10 mouse cellular contexts compared by ENCODE assay signal in the genomic region with DNA sequence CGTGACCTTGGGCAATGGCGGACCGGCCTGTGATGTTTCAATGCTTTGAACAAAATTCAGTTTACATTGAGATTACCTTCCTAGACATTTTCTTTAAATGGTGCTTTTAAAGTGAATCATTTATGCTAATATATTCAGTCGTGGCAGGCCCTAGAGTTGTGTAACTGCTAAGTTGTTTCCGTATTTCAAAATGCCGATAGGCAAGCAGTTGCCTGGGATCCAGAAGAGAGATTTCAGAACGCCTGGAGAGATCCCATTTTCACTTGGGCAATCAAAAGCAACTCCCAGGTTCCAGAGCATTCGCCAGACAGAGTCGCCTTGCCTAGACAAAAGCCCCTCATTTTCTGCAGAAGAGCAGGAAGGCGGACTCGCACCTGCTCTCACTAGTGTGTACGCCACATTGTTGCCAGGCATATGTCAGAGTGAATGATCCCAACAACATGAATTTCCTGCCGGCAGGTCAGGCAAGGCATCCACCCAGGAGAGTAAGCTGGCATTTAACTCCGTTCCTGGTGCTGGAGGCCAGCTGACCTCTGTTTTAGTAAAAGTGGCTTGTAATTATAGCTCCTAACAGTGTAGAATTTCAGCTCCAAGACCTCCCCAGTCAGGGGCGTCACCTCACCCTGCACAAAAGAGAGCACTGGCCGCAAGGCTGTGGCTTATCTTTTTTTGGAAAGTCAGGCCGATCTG. TPM values are rescaled to one million over a fixed set of nuclear protein-coding genes. Genes with fewer than 3 reads are reported as not detected.
A peak's percentile ranks its signal among the peaks of the same experiment; 100 is the strongest.
DNase-seq lines count a peak whose midpoint lies in the region; ATAC-seq lines count a peak whose summit lies in the region.
"Had no signal": no experiment of that assay in that cellular context is flagged by ENCODE, and none has a peak within 500 bp of the region (broad histone marks: within the 10 kb centered on the region; RNA-seq: fewer than 3 reads in every experiment).

No protein-coding gene starts in this region.

- H3K27ac ChIP-seq in embryonic facial prominence, embryonic 11.5 days (replicated peaks; ENCODE audit: low read depth, low read length): no peak overlapping the region
- H3K27ac ChIP-seq in hindbrain, embryonic 10.5 days: peak overlapping the region; percentile 36
- peak overlapping the region; percentile 65 for H3K27ac ChIP-seq in midbrain, embryonic 10.5 days (replicated peaks)
- H3K27ac ChIP-seq: left cerebral cortex, adult 2 months had no signal

- H3K9ac ChIP-seq in embryonic facial prominence, embryonic 11.5 days (replicated peaks; ENCODE audit: low read length): no peak overlapping the region

- 0 out of 2 replicates have a peak, but pooled peaks have one; percentile 16 for ATAC-seq in embryonic facial prominence, embryonic 11.5 days (replicated peaks; ENCODE audit: insufficient number of reproducible peaks, low FRiP score, low TSS enrichment, low read depth)
- ATAC-seq in inflammation-experienced regulatory T-cells, adult 6 months: no peak
- no peak for ATAC-seq in erythroid progenitor cell, adult 5-6 weeks (replicated peaks; ENCODE audit: low FRiP score, poor library complexity, severe bottlenecking)

- WGBS in embryonic facial prominence, embryonic 11.5 days: 46% methylated on average over 17 of the region's 17 CpGs
- WGBS in hindbrain, embryonic 10.5 days: 57% methylated on average over 17 of the region's 17 CpGs
- 64% methylated on average over 17 of the region's 17 CpGs for WGBS in midbrain, embryonic 10.5 days

- H3K4me3 ChIP-seq in embryonic facial prominence, embryonic 11.5 days (ENCODE audit: low read depth, low read length): no peak overlapping the region
- no peak overlapping the region for H3K4me3 ChIP-seq in hindbrain, embryonic 10.5 days
- H3K4me3 ChIP-seq in midbrain, embryonic 10.5 days: no peak overlapping the region
- H3K4me3 ChIP-seq: left cerebral cortex, adult 2 months had no signal

- H3K9me3 ChIP-seq in embryonic facial prominence, embryonic 11.5 days (replicated peaks; ENCODE audit: control insufficient read depth, low read length): no peaks in the 10 kb centered on the region
- no peaks in the 10 kb centered on the region for H3K9me3 ChIP-seq in hindbrain, embryonic 10.5 days
- H3K9me3 ChIP-seq in midbrain, embryonic 10.5 days (replicated peaks): no peaks in the 10 kb centered on the region

- H3K4me2 ChIP-seq in embryonic facial prominence, embryonic 11.5 days (ENCODE audit: low read depth, low read length): no peak overlapping the region

- no peaks in the 10 kb centered on the region for H3K36me3 ChIP-seq in embryonic facial prominence, embryonic 11.5 days (replicated peaks; ENCODE audit: control insufficient read depth, insufficient read depth, low read depth, low read length)
- H3K36me3 ChIP-seq in hindbrain, embryonic 10.5 days: peaks cover 8% of the 10 kb centered on the region; the same call in 1 of the 2 replicates
- H3K36me3 ChIP-seq in midbrain, embryonic 10.5 days: peaks cover 17% of the 10 kb centered on the region

- no peaks in the 10 kb centered on the region for H3K4me1 ChIP-seq in embryonic facial prominence, embryonic 11.5 days (ENCODE audit: control insufficient read depth, insufficient read depth, low read length)
- peaks cover 41% of the 10 kb centered on the region for H3K4me1 ChIP-seq in hindbrain, embryonic 10.5 days (replicated peaks)
- H3K4me1 ChIP-seq in midbrain, embryonic 10.5 days: peaks cover 58% of the 10 kb centered on the region

- peak; percentile 94 for DNase-seq in heart, adult 11 months
- DNase-seq in heart, postnatal 14 days: no peak
- DNase-seq in embryonic facial prominence, embryonic 11.5 days (ENCODE audit: low spot score): peak; percentile 31
- DNase-seq in hindbrain, embryonic 10.5 days (ENCODE audit: low spot score): peak; percentile 38
- no peak for DNase-seq in midbrain, embryonic 10.5 days (ENCODE audit: low spot score)
- no peak for DNase-seq in ovary, adult 18-20 months (ENCODE audit: low spot score)
- DNase-seq: adrenal gland, adult 2 months had no signal

- intact Hi-C loops in heart, postnatal 14 days (cut with DNase I): no loop called here

- H3K27me3 ChIP-seq in embryonic facial prominence, embryonic 11.5 days (ENCODE audit: control insufficient read depth, insufficient read depth, low read length): no peaks in the 10 kb centered on the region
- H3K27me3 ChIP-seq in hindbrain, embryonic 10.5 days (ENCODE audit: insufficient read depth, poor library complexity, severe bottlenecking): no peaks in the 10 kb centered on the region
- no peaks in the 10 kb centered on the region for H3K27me3 ChIP-seq in midbrain, embryonic 10.5 days (ENCODE audit: low read depth, poor library complexity, severe bottlenecking)

RNA-seq across cellular contexts. Expression of a gene that starts 23.7 kb away (rescaled TPM):
- 100 to 1,000 TPM; 165 to 168 TPM for total RNA-seq in heart, postnatal 14 days (2021)
- polyA plus RNA-seq in embryonic facial prominence, embryonic 11.5 days (2014; fragmentation: Nextera tagmentation; extraction: Ambion mirVana): 17.2 and 20.7 TPM in 2 replicates
- 8.4 and 9.7 TPM in 2 replicates for polyA plus RNA-seq in hindbrain, embryonic 10.5 days (2016; fragmentation: Nextera tagmentation; extraction: Ambion mirVana)
- polyA plus RNA-seq in midbrain, embryonic 10.5 days (2016; fragmentation: Nextera tagmentation; extraction: Ambion mirVana): 9.0 and 9.9 TPM in 2 replicates
- 1 to 10 TPM; 3.0 to 4.8 (median 3.8) TPM for polyA plus RNA-seq in inflammation-experienced regulatory T-cells, adult 6 months (2017; shearing (Covaris generic))
- 4.7 and 10.9 TPM in 2 replicates for total RNA-seq in erythroid progenitor cell, adult 5-6 weeks (2015; ENCODE audit: low replicate concordance)
- 2.9 and 4.0 TPM in 2 replicates for total RNA-seq in erythroid progenitor cell, adult 5-6 weeks (2017; ENCODE audit: low replicate concordance)

RNA-seq across cellular contexts. Expression of a gene that starts 38.6 kb away (rescaled TPM):
- 1 to 10 TPM; 4.0 to 4.8 TPM for total RNA-seq in heart, postnatal 14 days (2021)
- 39.9 and 49.1 TPM in 2 replicates for polyA plus RNA-seq in embryonic facial prominence, embryonic 11.5 days (2014; fragmentation: Nextera tagmentation; extraction: Ambion mirVana)
- polyA plus RNA-seq in hindbrain, embryonic 10.5 days (2016; fragmentation: Nextera tagmentation; extraction: Ambion mirVana): 43.4 and 50.4 TPM in 2 replicates
- 50.0 and 52.2 TPM in 2 replicates for polyA plus RNA-seq in midbrain, embryonic 10.5 days (2016; fragmentation: Nextera tagmentation; extraction: Ambion mirVana)
- 10 to 100 TPM; 21.0 to 30.2 (median 28.9) TPM for polyA plus RNA-seq in inflammation-experienced regulatory T-cells, adult 6 months (2017; shearing (Covaris generic))
- 6.3 TPM in 1 of 2 replicates, not detected in the other for total RNA-seq in erythroid progenitor cell, adult 5-6 weeks (2015; ENCODE audit: low replicate concordance)
- 2.4 and 4.3 TPM in 2 replicates for total RNA-seq in erythroid progenitor cell, adult 5-6 weeks (2017; ENCODE audit: low replicate concordance)

RNA-seq across cellular contexts. Expression of a gene that starts 38.8 kb away (rescaled TPM):
- total RNA-seq in heart, postnatal 14 days (2021): 10 to 100 TPM; 44.2 to 47.3 TPM
- 185 and 191 TPM in 2 replicates for polyA plus RNA-seq in embryonic facial prominence, embryonic 11.5 days (2014; fragmentation: Nextera tagmentation; extraction: Ambion mirVana)
- polyA plus RNA-seq in hindbrain, embryonic 10.5 days (2016; fragmentation: Nextera tagmentation; extraction: Ambion mirVana): 160 and 195 TPM in 2 replicates
- polyA plus RNA-seq in midbrain, embryonic 10.5 days (2016; fragmentation: Nextera tagmentation; extraction: Ambion mirVana): 161 and 172 TPM in 2 replicates
- 100 to 1,000 TPM in 1 of 3 experiments, 10 to 100 TPM in 2; 94.9 to 127 (median 99.0) TPM for polyA plus RNA-seq in inflammation-experienced regulatory T-cells, adult 6 months (2017; shearing (Covaris generic))
- 53.3 and 91.8 TPM in 2 replicates for total RNA-seq in erythroid progenitor cell, adult 5-6 weeks (2015; ENCODE audit: low replicate concordance)
- total RNA-seq in erythroid progenitor cell, adult 5-6 weeks (2017; ENCODE audit: low replicate concordance): 37.4 and 51.5 TPM in 2 replicates

RNA-seq across cellular contexts. Expression of a gene that starts 38.9 kb away (rescaled TPM):
- total RNA-seq in heart, postnatal 14 days (2021): not detected
- polyA plus RNA-seq in embryonic facial prominence, embryonic 11.5 days (2014; fragmentation: Nextera tagmentation; extraction: Ambion mirVana): not detected in 2 replicates
- not detected in 2 replicates for polyA plus RNA-seq in hindbrain, embryonic 10.5 days (2016; fragmentation: Nextera tagmentation; extraction: Ambion mirVana)
- polyA plus RNA-seq in midbrain, embryonic 10.5 days (2016; fragmentation: Nextera tagmentation; extraction: Ambion mirVana): not detected in 2 replicates
- polyA plus RNA-seq in inflammation-experienced regulatory T-cells, adult 6 months (2017; shearing (Covaris generic)): not detected
- total RNA-seq in erythroid progenitor cell, adult 5-6 weeks (2015; ENCODE audit: low replicate concordance): not detected in 2 replicates
- total RNA-seq in erythroid progenitor cell, adult 5-6 weeks (2017; ENCODE audit: low replicate concordance): not detected in 2 replicates
- total RNA-seq: adrenal gland, adult 2 months; left cerebral cortex, adult 2 months had no signal
- polyA plus RNA-seq: adrenal gland, adult 2 months had no signal

Comparison
In these comparisons a context has a peak if more than half of its experiments do, and no peak if none do; other contexts are left out.
1. DNase-seq: peak in heart, adult 11 months (single experiment), embryonic facial prominence, embryonic 11.5 days (single experiment) and hindbrain, embryonic 10.5 days (single experiment); none in heart, postnatal 14 days (0 of 2), midbrain, embryonic 10.5 days (single experiment) and ovary, adult 18-20 months (single experiment).